Mouse (Mus musculus) lung, adult 2 months (tissue): ENCODE measurements around the gene Ankrd60.

Experiments
- CTCF ChIP-seq: fragments of 200-500 bp; IDR thresholded peaks from 2 replicates; pipeline ENCODE4 v1.5.1; 2011; ENCODE audit warnings: mild to moderate bottlenecking, low read length, control low read depth; ENCODE audit not compliant: insufficient read depth
- POLR2A ChIP-seq: fragments of 200-500 bp; IDR thresholded peaks from 2 replicates; pipeline ENCODE4 v1.6.1; 2011; ENCODE audit warnings: low read depth, mild to moderate bottlenecking, control low read depth, low read length, borderline replicate concordance; ENCODE audit errors: extremely low read depth

GRCm38 (mm10) chr2:173558754-173559396, 19.3 kb downstream of the Ankrd60 start:
- TF ChIP-seq POLR2A (no peak), CTCF (no peak)
